Mouse (Mus musculus) forebrain, embryonic 14.5 days (tissue): ENCODE data around the gene Sdhaf3. TPM values are rescaled to one million over a fixed set of nuclear protein-coding genes. Genes with fewer than 3 reads are reported as not detected.
A peak's percentile ranks its signal among the peaks of the same experiment; 100 is the strongest.

Experiments
- ATAC-seq: fragments of 200-750 bp; cut with Nextera tagmentation; 2 replicates; pipeline ENCODE4 v1.8.0; 2017; ENCODE audit warnings: mild to moderate bottlenecking, moderate library complexity
- DNase-seq: peaks from one replicate; pipeline ENCODE4 v3.0.0-alpha.2; 2015; ENCODE audit warnings: low spot score
- H3K27ac ChIP-seq: fragments of 300-500 bp; sonication (generic); 2 replicates; pipeline ENCODE4 v1.5.1; 2014; ENCODE audit warnings: low read depth, mild to moderate bottlenecking, control low read depth, low read length, moderate library complexity
- H3K27me3 ChIP-seq: fragments of 300-500 bp; sonication (generic); replicated peaks from 2 replicates; pipeline ENCODE4 v1.6.1; 2014; ENCODE audit warnings: low read length, control low read depth, mixed read lengths; ENCODE audit not compliant: control insufficient read depth, insufficient read depth
- H3K36me3 ChIP-seq: fragments of 300-500 bp; sonication (generic); 2 replicates; pipeline ENCODE4 v1.6.1; 2014; ENCODE audit warnings: low read length, control low read depth; ENCODE audit not compliant: control insufficient read depth, insufficient read depth
- H3K4me1 ChIP-seq: fragments of 300-500 bp; sonication (generic); 2 replicates; pipeline ENCODE4 v1.6.1; 2014; ENCODE audit warnings: antibody characterized with exemption, low read length, control low read depth; ENCODE audit not compliant: control insufficient read depth, insufficient read depth
- H3K4me2 ChIP-seq: fragments of 300-500 bp; sonication (generic); 2 replicates; pipeline ENCODE4 v1.6.1; 2014; ENCODE audit warnings: mild to moderate bottlenecking, control low read depth, low read length
- H3K4me3 ChIP-seq: fragments of 300-500 bp; sonication (generic); 2 replicates; pipeline ENCODE4 v1.5.1; 2014; ENCODE audit warnings: low read depth, low read length, control low read depth
- H3K9ac ChIP-seq: fragments of 300-500 bp; sonication (generic); 2 replicates; pipeline ENCODE4 v1.6.1; 2014; ENCODE audit warnings: mild to moderate bottlenecking, low read length, control low read depth, moderate library complexity
- H3K9me3 ChIP-seq: fragments of 300-500 bp; sonication (generic); replicated peaks from 2 replicates; pipeline ENCODE4 v1.6.1; 2016; ENCODE audit warnings: low read length, control low read depth, mixed read lengths; ENCODE audit not compliant: control insufficient read depth
- WGBS: fragments of 180-500 bp; shearing (Covaris S2); extraction: QIAGEN DNeasy Blood & Tissue Kit; methylation state at CpG from one replicate; pipeline ENCODE4 v1.1.7; 2014; 5-methylcytosine and 5-hydroxymethylcytosine counted together
- polyA plus RNA-seq: library from polyadenylated mRNA; unstranded; fragments of >200 nt; fragmentation: Nextera tagmentation; extraction: Ambion mirVana; gene quantifications from 2 replicates; pipeline ENCODE4 v1.2.1, GENCODE M21; 2014

Gene Sdhaf3
- polyA plus RNA-seq, 1 experiment from 2014 or later = 7.4 TPM

DNA sequence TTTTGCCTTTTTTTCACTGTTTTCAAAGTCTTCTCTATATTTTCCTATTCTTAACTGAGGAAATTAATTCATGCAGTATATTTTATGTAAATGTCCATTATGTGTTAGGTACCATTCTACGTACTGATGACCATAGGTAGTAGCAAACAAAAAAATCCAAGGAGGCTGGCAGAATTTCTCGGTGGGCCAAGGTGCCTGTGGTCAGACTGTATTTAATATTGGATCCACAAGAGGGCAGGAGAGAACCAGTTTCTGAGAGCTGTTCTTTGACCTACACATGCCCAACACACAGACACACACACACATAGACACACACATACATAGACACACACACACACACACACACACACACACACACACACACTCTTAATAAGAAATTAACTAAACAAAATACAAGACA is 48.2 kb downstream of the Sdhaf3 start:
- DNase-seq = peak; percentile 22
- Histone ChIP-seq H3K27ac (no peak overlapping the region), H3K4me3 (no peak overlapping the region), H3K4me1 (no peaks in the 10 kb centered on the region), H3K36me3 (no peaks in the 10 kb centered on the region), H3K9me3 (no peaks in the 10 kb centered on the region), H3K4me2 (no peak overlapping the region), H3K9ac (no peak overlapping the region), H3K27me3 (no peaks in the 10 kb centered on the region)
- 65% methylated on average over 2 of the region's 2 CpGs for WGBS
- peak; percentile 40; the same call in 1 of the 2 replicates for ATAC-seq

DNA sequence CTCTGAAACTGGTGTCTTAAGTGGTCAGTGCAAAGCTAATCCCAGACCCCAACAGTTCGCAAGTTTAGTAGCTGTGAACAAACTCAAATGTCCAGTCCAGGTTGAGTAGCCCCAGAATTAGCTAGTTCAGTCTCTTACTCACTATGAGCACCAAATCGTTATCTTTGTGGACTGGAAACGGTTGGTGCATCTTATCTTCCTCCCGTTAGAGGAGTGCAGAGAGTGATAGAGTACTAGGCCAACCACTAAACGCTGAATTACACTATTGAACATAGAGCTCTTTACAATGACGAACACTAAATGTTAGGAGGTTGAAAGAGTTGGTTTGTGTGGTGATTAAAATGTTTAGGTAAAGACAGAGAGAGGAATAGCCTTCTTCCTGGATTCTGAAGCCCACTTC is 82.3 kb downstream of the Sdhaf3 start:
- 94% methylated on average over 6 of the region's 6 CpGs for WGBS
- H3K27ac ChIP-seq = no peak overlapping the region

DNA sequence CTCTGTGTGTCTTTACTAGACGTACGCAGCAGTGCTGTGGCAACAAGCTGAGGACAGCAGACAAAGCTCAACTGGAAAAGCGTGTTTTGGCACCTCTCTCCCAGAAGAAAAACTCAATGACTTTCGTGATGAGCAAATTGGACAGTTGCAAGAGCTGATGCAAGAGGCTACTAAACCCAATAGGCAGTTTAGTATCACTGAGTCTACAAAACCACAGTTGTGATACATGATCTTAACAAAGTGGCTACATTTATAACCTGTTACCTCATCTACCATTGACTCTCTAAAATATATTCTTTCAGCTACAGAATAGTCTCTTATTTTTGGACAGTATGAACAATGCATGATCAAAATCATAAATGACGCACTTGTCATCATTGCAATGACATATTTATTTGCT is 83.0 kb downstream of the Sdhaf3 start:
- 97% methylated on average over 5 of the region's 5 CpGs for WGBS
- H3K27me3 ChIP-seq = no peaks in the 10 kb centered on the region
- H3K27ac ChIP-seq = no peak overlapping the region
- H3K4me2 ChIP-seq = no peak overlapping the region
- H3K9ac ChIP-seq = no peak overlapping the region
- DNase-seq = no peak
- no peaks in the 10 kb centered on the region for H3K9me3 ChIP-seq
- H3K4me3 ChIP-seq = no peak overlapping the region
- no peaks in the 10 kb centered on the region for H3K36me3 ChIP-seq
- no peak for ATAC-seq
- H3K4me1 ChIP-seq = no peaks in the 10 kb centered on the region

More for the DNA sequence above, 82.3 kb downstream of the Sdhaf3 start:
- H3K36me3 ChIP-seq = no peaks in the 10 kb centered on the region
- no peak overlapping the region for H3K9ac ChIP-seq
- H3K4me1 ChIP-seq = no peaks in the 10 kb centered on the region
- no peak overlapping the region for H3K4me2 ChIP-seq
- H3K9me3 ChIP-seq = no peaks in the 10 kb centered on the region
- H3K27me3 ChIP-seq = no peaks in the 10 kb centered on the region
- no peak for DNase-seq
- no peak overlapping the region for H3K4me3 ChIP-seq
- no peak for ATAC-seq

DNA sequence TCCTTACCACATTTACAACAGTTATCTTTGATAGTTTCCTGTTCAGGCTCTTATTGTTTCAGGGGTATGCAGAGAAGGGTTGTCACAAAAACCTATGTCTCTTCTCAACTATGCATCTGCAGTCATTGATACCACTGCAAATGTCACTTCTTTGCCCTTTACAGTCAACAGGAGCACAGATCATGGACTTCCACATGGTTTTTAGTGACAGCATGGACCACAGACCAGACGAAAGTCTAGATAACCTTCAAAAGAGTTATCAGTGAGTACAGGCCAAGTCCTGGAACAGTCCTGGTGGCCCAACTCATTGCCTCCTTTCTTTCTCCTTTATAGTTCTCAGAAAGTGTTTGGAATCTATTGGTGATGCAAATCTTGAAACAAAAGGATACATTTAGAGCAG is 86.1 kb downstream of the Sdhaf3 start:
- whole genome bisulfite sequencing = 90% methylated on average over 1 of the region's 1 CpGs
- no peak for ATAC-seq

DNA sequence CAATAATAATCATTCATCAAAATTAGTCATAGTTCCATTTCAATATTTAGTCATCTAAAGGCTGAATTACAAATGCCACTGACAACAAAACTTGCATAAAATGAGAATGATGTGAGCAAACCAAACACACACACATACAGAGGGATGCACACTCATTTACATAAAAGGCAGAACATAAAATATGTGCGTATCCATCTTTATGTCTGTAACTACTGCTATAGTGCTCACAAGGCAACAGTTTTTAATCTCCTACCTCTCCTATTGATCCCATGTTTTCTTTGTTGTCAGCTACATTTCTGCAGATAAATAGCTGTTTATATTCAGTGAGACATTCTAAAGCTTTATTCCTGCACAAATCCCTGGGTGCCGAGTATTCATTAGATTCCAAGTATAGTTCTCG is 107.0 kb downstream of the Sdhaf3 start:
- H3K9ac ChIP-seq = no peak overlapping the region
- H3K27ac ChIP-seq = no peak overlapping the region
- 71% methylated on average over 3 of the region's 3 CpGs for WGBS
- H3K9me3 ChIP-seq = no peaks in the 10 kb centered on the region
- no peak for DNase-seq
- no peaks in the 10 kb centered on the region for H3K36me3 ChIP-seq
- ATAC-seq = no peak
- H3K27me3 ChIP-seq = no peaks in the 10 kb centered on the region
- no peak overlapping the region for H3K4me3 ChIP-seq
- no peaks in the 10 kb centered on the region for H3K4me1 ChIP-seq
- no peak overlapping the region for H3K4me2 ChIP-seq

More for the DNA sequence above, 86.1 kb downstream of the Sdhaf3 start:
- no peak for DNase-seq
- no peak overlapping the region for H3K4me3 ChIP-seq
- H3K4me1 ChIP-seq = no peaks in the 10 kb centered on the region
- H3K9me3 ChIP-seq = no peaks in the 10 kb centered on the region
- no peak overlapping the region for H3K27ac ChIP-seq
- no peaks in the 10 kb centered on the region for H3K36me3 ChIP-seq
- no peak overlapping the region for H3K9ac ChIP-seq
- no peaks in the 10 kb centered on the region for H3K27me3 ChIP-seq
- no peak overlapping the region for H3K4me2 ChIP-seq

DNA sequence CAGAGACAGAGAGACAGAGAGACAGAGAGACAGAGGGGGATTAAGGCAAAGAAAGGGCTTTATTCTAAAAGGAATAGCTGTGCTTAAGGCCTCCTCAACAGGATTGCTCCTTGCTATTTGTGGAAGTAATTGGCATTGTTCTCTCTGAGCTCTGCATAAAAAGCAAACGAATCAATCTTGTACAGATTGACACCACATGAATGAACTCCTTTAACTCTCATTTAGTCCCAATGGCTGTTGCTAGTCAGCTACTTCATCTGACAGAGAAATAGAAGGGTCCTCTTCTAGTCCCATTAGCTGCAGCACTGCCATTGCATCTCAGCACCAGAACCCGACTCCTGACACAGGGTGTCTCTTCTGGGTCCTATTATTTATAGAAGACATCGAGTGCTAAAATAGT is 113.0 kb downstream of the Sdhaf3 start:
- Histone ChIP-seq H3K4me1 (no peaks in the 10 kb centered on the region), H3K9ac (no peak overlapping the region), H3K9me3 (no peaks in the 10 kb centered on the region), H3K36me3 (no peaks in the 10 kb centered on the region), H3K27ac (no peak overlapping the region), H3K4me3 (no peak overlapping the region), H3K4me2 (no peak overlapping the region), H3K27me3 (no peaks in the 10 kb centered on the region)
- peak; percentile 11 for DNase-seq
- ATAC-seq = peak; percentile 32
- WGBS = 21% methylated on average over 3 of the region's 3 CpGs

DNA sequence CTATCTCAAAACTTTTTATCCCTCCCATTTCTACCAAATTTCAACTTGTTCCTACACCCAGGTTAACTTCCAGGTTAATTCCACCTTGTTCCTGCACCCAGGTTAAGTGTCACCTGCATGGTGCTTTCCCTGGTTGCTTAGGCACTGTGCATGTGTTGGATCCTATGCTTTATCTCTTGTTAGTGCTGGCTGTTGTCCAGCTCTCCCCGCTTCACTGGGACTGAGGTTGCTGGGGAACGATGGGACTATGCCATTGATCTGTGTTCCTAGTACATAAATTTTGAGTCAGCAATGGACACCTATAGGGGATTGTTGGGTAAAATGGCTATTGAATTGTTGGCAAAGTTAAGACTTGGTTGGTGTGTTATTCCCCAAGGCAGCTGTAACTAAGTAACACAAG is 113.7 kb downstream of the Sdhaf3 start:
- Histone ChIP-seq H3K9me3 (no peaks in the 10 kb centered on the region), H3K27ac (no peak overlapping the region), H3K27me3 (no peaks in the 10 kb centered on the region), H3K4me3 (no peak overlapping the region), H3K9ac (no peak overlapping the region), H3K36me3 (no peaks in the 10 kb centered on the region), H3K4me2 (no peak overlapping the region), H3K4me1 (no peaks in the 10 kb centered on the region)
- DNase-seq (no peak), ATAC-seq (no peak)
- WGBS = 40% methylated on average over 2 of the region's 2 CpGs

DNA sequence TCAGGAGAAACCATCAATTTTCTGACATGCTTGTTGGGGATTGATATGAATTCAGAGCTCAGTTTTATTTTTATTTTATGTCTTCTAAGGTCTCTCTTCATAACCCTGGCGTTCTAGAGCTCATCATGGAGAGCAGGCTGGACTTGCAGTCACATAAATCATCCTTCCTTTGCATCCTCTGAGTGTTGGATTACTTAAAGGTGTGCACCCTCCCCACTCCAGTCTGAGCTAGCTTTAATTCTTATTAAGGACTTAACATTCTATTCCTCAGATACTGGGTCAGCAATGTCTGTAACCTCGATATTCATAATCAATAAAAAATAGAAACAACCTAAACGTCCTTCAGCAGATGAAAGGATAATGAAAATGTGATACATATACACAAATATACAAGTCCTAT is 126.2 kb downstream of the Sdhaf3 start:
- H3K27ac ChIP-seq = no peak overlapping the region
- H3K4me3 ChIP-seq = no peak overlapping the region
- H3K9ac ChIP-seq = no peak overlapping the region
- no peaks in the 10 kb centered on the region for H3K4me1 ChIP-seq
- no peaks in the 10 kb centered on the region for H3K9me3 ChIP-seq
- H3K36me3 ChIP-seq = no peaks in the 10 kb centered on the region
- DNase-seq (no peak), ATAC-seq (peak; percentile 64; the same call in 1 of the 2 replicates)
- H3K4me2 ChIP-seq = no peak overlapping the region
- WGBS = 54% methylated on average over 3 of the region's 3 CpGs
- H3K27me3 ChIP-seq = no peaks in the 10 kb centered on the region

DNA sequence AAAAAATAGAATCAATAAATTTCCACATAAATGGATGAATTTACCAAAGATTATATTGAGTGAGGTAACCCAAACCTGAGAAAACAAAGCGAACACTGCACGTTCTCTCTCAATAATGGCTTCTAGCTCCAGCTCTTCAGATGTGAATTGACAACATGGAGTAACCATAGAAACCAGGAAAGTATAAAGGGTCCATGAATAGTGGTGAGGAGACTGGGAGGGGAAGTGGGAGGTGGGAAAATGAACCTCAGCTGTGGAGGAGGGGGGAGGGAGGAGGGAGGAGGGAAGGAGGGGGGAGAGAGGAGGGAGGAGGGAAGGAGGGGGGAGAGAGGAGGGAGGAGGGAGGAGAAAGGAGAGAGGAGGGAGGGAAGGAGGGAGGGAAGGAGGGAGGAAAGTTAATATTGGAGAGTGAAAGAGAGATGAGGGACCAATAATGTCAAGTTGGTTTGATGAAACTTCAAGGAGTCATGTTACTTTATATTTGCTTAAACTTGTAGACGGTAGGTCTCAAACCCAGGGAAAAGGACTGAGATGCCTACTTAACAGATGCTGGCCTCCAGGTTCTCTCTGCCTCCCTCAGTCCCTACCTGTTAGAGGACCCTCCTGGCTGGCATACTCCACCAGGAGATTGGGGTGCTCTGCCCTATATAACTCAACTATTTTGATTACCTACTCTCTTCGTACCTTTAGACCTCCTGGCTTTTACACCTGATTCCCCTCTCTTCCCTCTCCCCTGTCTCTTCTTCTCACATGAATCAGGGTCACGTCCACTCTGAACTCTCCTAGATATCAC is 126.9 kb downstream of the Sdhaf3 start:
- Histone ChIP-seq H3K4me1 (no peaks in the 10 kb centered on the region), H3K4me3 (no peak overlapping the region), H3K4me2 (no peak overlapping the region), H3K9ac (no peak overlapping the region), H3K9me3 (no peaks in the 10 kb centered on the region), H3K27me3 (no peaks in the 10 kb centered on the region), H3K36me3 (no peaks in the 10 kb centered on the region), H3K27ac (no peak overlapping the region)
- ATAC-seq = peak; percentile 85
- 55% methylated on average over 5 of the region's 5 CpGs for WGBS
- peak; percentile 68 for DNase-seq
